Mouse (Mus musculus) ES-Bruce4 (cell line): ENCODE measurements at regions not wholly inside any gene's neighbourhood (a gene's known extent, or its start where the extent isn't known, plus 50 kb on each side); places are given as distances from the start of the nearest gene placed in this dataset.

Experiments used
- CTCF ChIP-seq: IDR thresholded peaks from one replicate; pipeline ENCODE4 v1.8.1; 2011; ENCODE audit warnings: low read depth, low read length
- EP300 ChIP-seq: IDR thresholded peaks from 2 replicates; pipeline ENCODE4 v1.6.1; 2011; ENCODE audit warnings: low read depth, low read length; ENCODE audit not compliant: insufficient read depth

DNA sequence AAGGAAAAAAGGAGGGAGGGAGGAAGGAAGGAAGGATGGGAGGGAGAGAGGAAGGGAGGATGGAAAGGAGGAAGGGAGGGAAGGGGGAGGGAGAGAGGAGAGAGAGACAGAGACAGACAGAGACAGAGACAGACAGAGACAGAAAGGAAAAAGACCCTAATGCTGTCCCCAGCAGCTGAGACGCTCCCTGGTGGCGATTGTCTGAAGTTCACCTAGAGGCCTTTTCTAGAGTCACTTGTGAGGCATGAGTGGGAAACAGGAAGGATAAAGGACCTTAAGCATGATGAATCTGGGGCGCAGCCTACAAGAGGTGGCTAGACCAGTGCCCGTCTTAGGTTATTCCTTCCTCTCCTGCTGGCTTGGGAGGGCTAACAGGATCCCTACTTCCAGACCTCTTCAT, 276.7 kb downstream of the Tshz3 start:
- TF ChIP-seq CTCF = peak; percentile 38
- no peak for TF ChIP-seq EP300
